Mouse (Mus musculus) CH12F3 (cell line): ENCODE measurements around the gene Wdr24.

Experiments
- in situ Hi-C: fragments of 300-500 bp; cut with MboI; formaldehyde crosslinking; loops from 2 replicates; pipeline ENCODE4 v1.14.3; 2020; ENCODE audit warnings: low sequenced_read_pairs

The Wdr24 gene

DNA sequence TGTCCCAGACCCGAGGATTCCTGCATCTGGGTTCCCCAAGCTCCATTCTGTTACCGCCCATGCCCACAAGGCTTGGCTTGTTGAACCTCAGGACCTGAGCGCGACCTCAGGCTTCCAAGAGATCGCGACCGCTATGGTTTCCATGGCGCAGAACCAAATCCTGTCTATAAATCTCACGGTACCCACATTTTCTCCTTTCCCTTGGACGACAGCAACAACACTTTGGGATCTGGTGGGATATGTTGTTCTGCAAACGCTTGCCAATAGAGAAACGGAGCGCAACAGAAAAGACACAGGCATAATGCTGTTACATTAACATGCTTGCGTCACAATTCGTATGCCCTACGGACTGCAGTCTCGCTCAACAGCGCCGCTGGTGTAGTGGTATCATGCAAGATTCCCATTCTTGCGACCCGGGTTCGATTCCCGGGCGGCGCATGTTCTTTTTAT lies 51.3 kb downstream of the Wdr24 start, which contains the start of gene Mettl26:
Gene Mettl26 (plus strand): TSS at position 354 of the 450 bp plus-strand sequence.
- in situ Hi-C loops, result loop anchor here (25.0 kb wide), 1 partner anchor 138 kb away; no protein-coding TSS in a partner anchor

DNA sequence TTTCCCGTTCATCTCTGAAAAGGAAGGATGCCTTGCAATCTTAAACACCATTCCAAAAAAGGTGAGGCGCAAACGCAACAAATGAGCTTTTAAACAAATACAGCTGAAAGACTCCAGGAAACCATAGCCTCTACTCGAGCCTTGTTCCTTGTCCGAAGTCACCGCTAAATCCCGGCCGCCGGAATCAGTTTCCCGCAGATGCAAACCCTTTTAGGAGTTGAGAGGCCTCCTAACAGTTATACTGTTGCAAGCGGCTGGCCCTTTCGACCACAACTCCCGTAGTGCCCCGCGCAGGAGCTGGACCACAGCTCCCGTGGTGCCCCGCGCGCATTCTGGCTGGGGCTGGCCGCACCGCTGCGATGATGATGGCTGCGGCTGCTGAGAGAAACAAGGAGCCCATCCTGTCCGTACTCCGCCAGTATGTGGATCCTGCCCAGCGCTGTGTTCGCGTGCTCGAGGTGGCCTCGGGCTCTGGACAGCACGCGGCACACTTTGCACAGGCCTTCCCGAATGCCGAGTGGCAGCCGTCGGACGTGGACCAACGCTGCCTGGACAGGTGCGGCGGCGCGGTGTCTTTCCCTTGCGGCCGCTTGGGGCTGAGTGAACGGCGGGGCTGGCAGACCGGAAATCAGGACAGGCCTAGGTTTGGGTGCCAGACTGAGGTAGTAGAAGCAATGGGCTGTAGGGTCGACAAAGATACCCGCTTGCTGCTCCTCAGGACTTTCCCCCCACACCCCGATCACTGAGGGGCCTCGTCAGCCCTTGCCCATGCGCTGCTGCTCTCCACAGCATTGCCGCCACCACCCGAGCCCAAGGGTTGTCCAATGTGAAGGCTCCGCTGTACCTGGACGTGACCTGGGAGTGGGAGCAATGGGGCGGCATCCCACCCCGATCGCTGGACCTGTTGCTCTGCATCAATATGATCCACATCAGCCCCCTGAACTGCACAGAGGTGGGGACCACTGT lies 52.0 kb downstream of the Wdr24 start:
- in situ Hi-C loops, result loop anchor here (25.0 kb wide), 1 partner anchor 137 kb away; no protein-coding TSS in a partner anchor

DNA sequence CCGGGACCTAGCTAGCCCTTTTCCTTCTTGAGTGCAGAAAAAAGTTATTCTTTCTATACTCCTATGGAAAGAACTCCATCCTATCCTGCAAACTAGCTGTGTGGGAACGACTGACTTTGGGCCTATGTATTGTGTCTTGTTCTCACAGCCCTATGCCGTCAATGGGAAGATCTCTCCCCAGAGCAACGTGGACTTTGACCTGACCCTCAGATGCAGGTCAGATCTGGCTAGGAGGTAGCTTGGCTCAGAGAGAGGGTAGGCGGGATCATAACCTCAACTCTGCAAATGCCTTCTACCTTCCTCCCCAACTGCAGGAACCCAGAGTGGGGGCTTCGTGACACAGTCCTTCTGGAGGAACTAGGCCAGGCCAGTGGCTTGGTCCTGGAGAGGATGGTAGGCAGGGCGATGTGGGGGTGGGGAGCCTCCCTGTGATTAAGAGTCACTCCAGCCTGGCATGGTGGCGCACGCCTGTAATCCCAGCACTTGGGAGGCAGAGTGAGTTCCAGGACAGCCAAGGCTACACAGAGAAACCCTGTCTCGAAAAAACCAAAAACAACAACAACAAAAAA lies 53.0 kb downstream of the Wdr24 start:
- in situ Hi-C loops, result loop anchor here (25.0 kb wide), 1 partner anchor 136 kb away; no protein-coding TSS in a partner anchor

DNA sequence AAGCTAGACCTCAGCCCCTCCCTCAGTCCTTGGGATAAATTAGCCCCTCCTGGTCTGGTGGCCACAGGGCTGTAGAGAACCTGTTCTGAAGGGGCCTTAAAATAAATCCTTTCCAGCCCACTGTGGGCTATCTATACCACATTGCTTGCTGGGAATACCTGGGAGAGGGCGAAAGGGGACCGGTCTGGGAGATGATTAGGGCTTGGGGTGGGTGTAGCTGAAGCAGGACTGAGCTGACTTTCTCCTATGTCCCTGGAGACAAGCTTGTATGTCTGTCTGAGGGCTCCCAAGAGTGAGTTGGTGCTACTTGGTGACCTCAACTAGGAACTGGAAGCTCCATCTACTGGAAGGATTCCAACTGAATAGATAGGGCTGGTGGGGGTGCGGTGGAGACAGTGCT lies 53.6 kb downstream of the Wdr24 start:
- in situ Hi-C loops, result loop anchor here (25.0 kb wide), 1 partner anchor 135 kb away; no protein-coding TSS in a partner anchor

DNA sequence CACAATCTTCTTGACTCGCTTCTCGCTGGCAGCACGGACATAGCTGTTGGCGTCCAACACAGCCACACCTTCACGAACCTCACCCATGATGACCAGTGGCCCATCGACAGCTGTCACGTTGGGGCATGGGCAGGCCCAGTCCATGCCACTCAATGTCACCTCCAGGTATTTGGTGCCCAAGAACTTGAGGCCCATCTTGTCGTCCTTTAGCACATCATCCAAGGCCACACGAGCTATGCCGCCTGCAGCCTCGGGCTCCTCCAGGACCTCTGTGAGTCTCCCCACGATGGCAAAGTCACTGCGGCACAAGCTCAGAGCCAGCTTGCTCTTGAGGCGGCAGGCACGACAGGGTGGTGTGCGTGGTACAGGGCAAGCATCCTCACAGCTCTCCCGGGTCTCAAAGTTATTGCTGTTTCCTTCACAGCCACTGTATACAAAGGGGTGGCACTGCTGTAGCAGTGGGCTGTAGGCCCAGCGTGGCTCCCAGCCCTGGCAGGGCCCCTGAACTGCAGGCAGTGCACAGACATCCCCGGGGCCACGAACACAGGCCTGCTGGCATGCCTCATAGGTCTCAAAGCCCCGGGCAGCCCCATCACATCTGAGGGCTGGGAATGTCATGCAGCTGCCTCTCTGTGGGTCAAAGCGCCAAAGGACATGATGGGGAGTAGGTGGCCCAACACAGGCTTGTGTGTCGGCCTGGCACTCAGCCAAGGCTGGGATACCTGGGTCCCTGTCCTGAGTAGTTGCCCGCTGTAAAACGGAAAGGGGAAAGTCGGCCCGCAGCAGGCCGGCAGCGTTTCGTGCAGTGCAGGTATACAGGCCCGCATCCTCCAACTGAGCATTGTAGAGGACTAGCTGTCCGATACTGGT lies 54.5 kb downstream of the Wdr24 start:
- in situ Hi-C loops, result loop anchor here (25.0 kb wide), 1 partner anchor 134 kb away; no protein-coding TSS in a partner anchor
